Mouse (Mus musculus) limb, embryonic 15.5 days (tissue): ENCODE results near the gene Fbxw2. TPM values are rescaled to one million over a fixed set of nuclear protein-coding genes. Genes with fewer than 3 reads are reported as not detected.
"Not testable (repeated sequence)": the region's sequence is repeated elsewhere in the genome, so short reads cannot be mapped to it uniquely, and the experiment has no call there.

ENCODE experiments used
- ATAC-seq: fragments of 200-750 bp; cut with Nextera tagmentation; 2 replicates; pipeline ENCODE4 v1.8.0; 2017; ENCODE audit warnings: low read depth, moderate TSS enrichment; ENCODE audit not compliant: insufficient number of reproducible peaks, low FRiP score, low TSS enrichment
- H3K27ac ChIP-seq: fragments of 300-500 bp; sonication (generic); 2 replicates; pipeline ENCODE4 v1.5.1; 2015; ENCODE audit warnings: moderate library complexity, mild to moderate bottlenecking, inconsistent platforms
- H3K27me3 ChIP-seq: fragments of 300-500 bp; sonication (generic); 2 replicates; pipeline ENCODE4 v1.6.1; 2015; ENCODE audit warnings: inconsistent platforms
- H3K36me3 ChIP-seq: fragments of 300-500 bp; sonication (generic); 2 replicates; pipeline ENCODE4 v1.6.1; 2015; ENCODE audit warnings: inconsistent platforms
- H3K4me1 ChIP-seq: fragments of 300-500 bp; sonication (generic); 2 replicates; pipeline ENCODE4 v1.6.1; 2015; ENCODE audit warnings: inconsistent platforms
- H3K4me2 ChIP-seq: fragments of 300-500 bp; sonication (generic); 2 replicates; pipeline ENCODE4 v1.6.1; 2015; ENCODE audit warnings: mild to moderate bottlenecking, inconsistent platforms
- H3K4me3 ChIP-seq: fragments of 300-500 bp; sonication (generic); 2 replicates; pipeline ENCODE4 v1.5.1; 2015; ENCODE audit warnings: mild to moderate bottlenecking, inconsistent platforms
- H3K9ac ChIP-seq: fragments of 300-500 bp; sonication (generic); 2 replicates; pipeline ENCODE4 v1.6.1; 2015; ENCODE audit warnings: inconsistent platforms
- H3K9me3 ChIP-seq: fragments of 300-500 bp; sonication (generic); 2 replicates; pipeline ENCODE4 v1.6.1; 2016; ENCODE audit warnings: inconsistent platforms
- WGBS: fragments of 180-500 bp; shearing (Covaris S2); methylation state at CpG from one replicate; pipeline ENCODE4 v1.1.7; 2015; 5-methylcytosine and 5-hydroxymethylcytosine counted together
- polyA plus RNA-seq: library from polyadenylated mRNA; unstranded; fragments of >200 nt; fragmentation: Nextera tagmentation; extraction: Ambion mirVana; gene quantifications from 2 replicates; pipeline ENCODE4 v1.2.1, GENCODE M21; 2015

Gene Fbxw2
- polyA plus RNA-seq, 1 experiment from 2014 or later, result 94.4 TPM

- Histone ChIP-seq H3K9ac (no peak overlapping the region), H3K4me1 (peaks cover 12% of the 10 kb centered on the region), H3K9me3 (no peaks in the 10 kb centered on the region), H3K36me3 (peaks cover 56% of the 10 kb centered on the region), H3K27ac (no peak overlapping the region), H3K4me2 (no peak overlapping the region), H3K27me3 (no peaks in the 10 kb centered on the region), H3K4me3 (no peak overlapping the region)
- 78% methylated on average over 2 of the region's 2 CpGs for WGBS
- no peak for ATAC-seq
Measured at GRCm38 (mm10) chr2:34808057-34808456, 18.1 kb downstream of the Fbxw2 start.

GRCm38 (mm10) chr2:34805364-34805950, 20.7 kb downstream of the Fbxw2 start:
- Histone ChIP-seq H3K9ac (no peak overlapping the region), H3K4me2 (no peak overlapping the region), H3K4me3 (no peak overlapping the region), H3K36me3 (peaks cover 32% of the 10 kb centered on the region), H3K4me1 (peaks cover 14% of the 10 kb centered on the region), H3K9me3 (no peaks in the 10 kb centered on the region), H3K27me3 (no peaks in the 10 kb centered on the region), H3K27ac (no peak overlapping the region)
- 89% methylated on average over 10 of the region's 10 CpGs for WGBS
- ATAC-seq, result no peak

GRCm38 (mm10) chr2:34804815-34805214, 21.3 kb downstream of the Fbxw2 start:
- no peak overlapping the region for H3K4me2 ChIP-seq
- no peak overlapping the region for H3K9ac ChIP-seq
- peaks cover 27% of the 10 kb centered on the region for H3K36me3 ChIP-seq
- no peak overlapping the region for H3K4me3 ChIP-seq
- no peak overlapping the region for H3K27ac ChIP-seq
- ATAC-seq, result no peak
- H3K9me3 ChIP-seq, result no peaks in the 10 kb centered on the region
- H3K4me1 ChIP-seq, result peaks cover 18% of the 10 kb centered on the region
- no peaks in the 10 kb centered on the region for H3K27me3 ChIP-seq
- 65% methylated on average over 1 of the region's 1 CpGs for WGBS

- no peak overlapping the region for H3K9ac ChIP-seq
- H3K4me3 ChIP-seq, result no peak overlapping the region
- no peaks in the 10 kb centered on the region for H3K27me3 ChIP-seq
- WGBS, result 96% methylated on average over 2 of the region's 2 CpGs
- H3K36me3 ChIP-seq, result peaks cover 22% of the 10 kb centered on the region
- no peak for ATAC-seq
- H3K4me1 ChIP-seq, result peaks cover 20% of the 10 kb centered on the region
- no peaks in the 10 kb centered on the region for H3K9me3 ChIP-seq
- no peak overlapping the region for H3K4me2 ChIP-seq
- no peak overlapping the region for H3K27ac ChIP-seq
Measured at GRCm38 (mm10) chr2:34804172-34804571, 21.9 kb downstream of the Fbxw2 start.

GRCm38 (mm10) chr2:34803746-34804145, 22.4 kb downstream of the Fbxw2 start:
- Histone ChIP-seq H3K4me2 (peak overlapping the region; percentile 32), H3K4me1 (peaks cover 23% of the 10 kb centered on the region), H3K36me3 (peaks cover 18% of the 10 kb centered on the region), H3K27ac (no peak overlapping the region), H3K9me3 (no peaks in the 10 kb centered on the region), H3K4me3 (peak overlapping the region; percentile 16), H3K9ac (no peak overlapping the region), H3K27me3 (no peaks in the 10 kb centered on the region)
- WGBS, result 50% methylated on average over 3 of the region's 3 CpGs
- no peak for ATAC-seq

- ATAC-seq, H3K36me3 ChIP-seq, H3K27me3 ChIP-seq, H3K9me3 ChIP-seq: not testable (repeated sequence)
- H3K4me3 ChIP-seq, result peak overlapping the region; percentile 65
- H3K27ac ChIP-seq, result peak overlapping the region; percentile 94
- 0% methylated on average over 25 of the region's 32 CpGs for WGBS
- H3K4me1 ChIP-seq, result peaks cover 23% of the 10 kb centered on the region
- H3K4me2 ChIP-seq, result peak overlapping the region; percentile 57
- H3K9ac ChIP-seq, result peak overlapping the region; percentile 77
Measured at GRCm38 (mm10) chr2:34802565-34803245, 23.4 kb downstream of the Fbxw2 start.

- ATAC-seq, result peak; percentile 97
- H3K4me2 ChIP-seq, result peak overlapping the region; percentile 33
- WGBS, result 5% methylated on average over 39 of the region's 39 CpGs
Measured at GRCm38 (mm10) chr2:34801516-34802482, 24.3 kb downstream of the Fbxw2 start.

GRCm38 (mm10) chr2:34800371-34800770, 25.7 kb downstream of the Fbxw2 start:
- WGBS, result 77% methylated on average over 7 of the region's 7 CpGs
- Histone ChIP-seq H3K36me3 (peaks cover 6% of the 10 kb centered on the region), H3K9me3 (no peaks in the 10 kb centered on the region), H3K27ac (peak overlapping the region; percentile 85), H3K4me3 (peak overlapping the region; percentile 73; the same call in 1 of the 2 replicates), H3K9ac (no peak overlapping the region; the same call in 1 of the 2 replicates), H3K27me3 (no peaks in the 10 kb centered on the region), H3K4me1 (peaks cover 23% of the 10 kb centered on the region), H3K4me2 (peak overlapping the region; percentile 70; the same call in 1 of the 2 replicates)
- ATAC-seq, result no peak

More at GRCm38 (mm10) chr2:34801516-34802482, 24.3 kb downstream of the Fbxw2 start:
- Histone ChIP-seq H3K9ac (peak overlapping the region; percentile 77), H3K9me3 (no peaks in the 10 kb centered on the region), H3K27ac (peak overlapping the region; percentile 94), H3K36me3 (peaks cover 9% of the 10 kb centered on the region), H3K27me3 (no peaks in the 10 kb centered on the region), H3K4me1 (peaks cover 23% of the 10 kb centered on the region), H3K4me3 (peak overlapping the region; percentile 65)

- Histone ChIP-seq H3K9ac (peak within 1 kb of the TSS; percentile 58), H3K9me3 (no peaks in the 10 kb centered on the region), H3K27ac (peak within 1 kb of the TSS; percentile 85), H3K4me1 (peaks cover 23% of the 10 kb centered on the region), H3K4me2 (peak within 1 kb of the TSS; percentile 70), H3K27me3 (no peaks in the 10 kb centered on the region), H3K36me3 (peaks cover 12% of the 10 kb centered on the region), H3K4me3 (peak within 1 kb of the TSS; percentile 73)
- peak; percentile 76 for ATAC-seq
- WGBS, result 4% methylated on average over 44 of the region's 44 CpGs
Measured at GRCm38 (mm10) chr2:34799357-34800256, 26.5 kb downstream of the Fbxw2 start, which contains the start of gene Rabepk. Rabepk (minus strand) TSS chr2:34799912.

GRCm38 (mm10) chr2:34795426-34795825, 30.7 kb downstream of the Fbxw2 start:
- no peak overlapping the region for H3K27ac ChIP-seq
- H3K4me3 ChIP-seq, result no peak overlapping the region
- H3K9me3 ChIP-seq, result no peaks in the 10 kb centered on the region
- no peaks in the 10 kb centered on the region for H3K27me3 ChIP-seq
- H3K4me2 ChIP-seq, result no peak overlapping the region
- no peak for ATAC-seq
- H3K9ac ChIP-seq, result no peak overlapping the region
- 84% methylated on average over 7 of the region's 7 CpGs for WGBS
- H3K4me1 ChIP-seq, result peaks cover 9% of the 10 kb centered on the region; the same call in 1 of the 2 replicates
- H3K36me3 ChIP-seq, result peaks cover 31% of the 10 kb centered on the region

- 83% methylated on average over 2 of the region's 2 CpGs for WGBS
- no peaks in the 10 kb centered on the region for H3K9me3 ChIP-seq
- ATAC-seq, result no peak
Measured at GRCm38 (mm10) chr2:34794511-34794910, 31.6 kb downstream of the Fbxw2 start.

More at GRCm38 (mm10) chr2:34794511-34794910, 31.6 kb downstream of the Fbxw2 start:
- Histone ChIP-seq H3K4me3 (no peak overlapping the region), H3K9ac (no peak overlapping the region), H3K36me3 (peaks cover 35% of the 10 kb centered on the region), H3K4me1 (0 out of 2 replicates have a peak, but pooled peaks cover 5% of the 10 kb centered on the region), H3K27me3 (no peaks in the 10 kb centered on the region), H3K4me2 (no peak overlapping the region), H3K27ac (no peak overlapping the region)
